Mouse (Mus musculus) kidney, adult 2 months (tissue): ENCODE measurements at regions not wholly inside any gene's neighbourhood (a gene's known extent, or its start where the extent isn't known, plus 50 kb on each side); places are given as distances from the start of the nearest gene placed in this dataset.
A peak's percentile ranks its signal among the peaks of the same experiment; 100 is the strongest.
"Not testable (repeated sequence)": the region's sequence is repeated elsewhere in the genome, so short reads cannot be mapped to it uniquely, and the experiment has no call there.

Source experiments
- DNase-seq: peaks from one replicate; pipeline ENCODE4 v3.0.0; 2021
- H3K27ac ChIP-seq: fragments of 200-500 bp; 2 replicates; pipeline ENCODE4 v1.5.1; 2012; ENCODE audit warnings: low read depth, low read length, control low read depth, inconsistent platforms; ENCODE audit not compliant: insufficient read depth
- H3K27me3 ChIP-seq: fragments of 200-500 bp; replicated peaks from 2 replicates; pipeline ENCODE4 v1.6.1; 2012; ENCODE audit warnings: mild to moderate bottlenecking, moderate library complexity, low read length, inconsistent platforms; ENCODE audit not compliant: control insufficient read depth, insufficient read depth
- H3K36me3 ChIP-seq: fragments of 200-500 bp; 2 replicates; pipeline ENCODE4 v1.6.1; 2012; ENCODE audit warnings: mild to moderate bottlenecking, moderate library complexity, low read length, inconsistent platforms; ENCODE audit not compliant: control insufficient read depth, insufficient read depth
- H3K4me1 ChIP-seq: fragments of 200-500 bp; 2 replicates; pipeline ENCODE4 v1.6.1; 2011; ENCODE audit warnings: low read length; ENCODE audit not compliant: control insufficient read depth, insufficient read depth
- H3K4me3 ChIP-seq: fragments of 200-500 bp; 2 replicates; pipeline ENCODE4 v1.5.1; 2011; ENCODE audit warnings: mild to moderate bottlenecking, low read depth, low read length, control low read depth; ENCODE audit not compliant: insufficient read depth
- CTCF ChIP-seq: fragments of 200-500 bp; conservative IDR thresholded peaks from 2 replicates; pipeline ENCODE4 v1.5.1; 2011; ENCODE audit warnings: low read depth, mild to moderate bottlenecking, control low read depth, low read length, moderate library complexity, mixed read lengths; ENCODE audit not compliant: insufficient read depth, insufficient read length
- POLR2A ChIP-seq: fragments of 200-500 bp; IDR thresholded peaks from one replicate; pipeline ENCODE4 v1.6.1; 2011; ENCODE audit warnings: low read depth, low read length, control low read depth
- WGBS: fragments of 180-500 bp; shearing (Covaris S2); methylation state at CpG from one replicate; pipeline ENCODE4 v1.1.7; 2018; 5-methylcytosine and 5-hydroxymethylcytosine counted together

DNA sequence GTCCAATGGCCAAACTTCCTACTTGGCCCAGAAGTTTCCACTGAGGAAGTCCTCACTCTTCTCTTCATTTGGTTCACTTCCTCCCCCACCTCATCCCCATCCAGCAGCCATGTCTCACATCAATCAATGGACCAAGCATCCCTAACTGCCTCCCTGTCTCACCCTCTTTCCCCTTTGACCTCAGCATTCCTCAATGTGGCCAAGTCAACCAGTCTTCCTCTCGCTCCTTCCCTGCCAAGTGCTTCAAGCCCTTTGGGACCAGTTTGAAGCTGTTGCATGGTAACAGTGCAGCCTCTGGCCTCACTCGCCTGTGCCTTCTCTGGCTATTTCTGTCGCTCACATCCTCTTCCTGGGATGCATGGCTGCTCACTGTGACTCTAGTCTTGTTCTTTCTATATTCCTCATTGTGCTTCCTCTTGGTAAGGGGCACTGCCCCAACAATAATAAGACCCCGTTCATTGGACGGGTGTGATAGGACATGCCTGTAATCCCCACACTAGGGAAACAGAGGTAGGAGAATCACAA, 83.5 kb upstream of the Ifngr1 start:
- H3K4me3 ChIP-seq = no peak overlapping the region
- H3K36me3 ChIP-seq = no peaks in the 10 kb centered on the region
- DNase-seq = no peak
- no peaks in the 10 kb centered on the region for H3K4me1 ChIP-seq
- H3K27me3 ChIP-seq = no peaks in the 10 kb centered on the region
- 64% methylated on average over 5 of the region's 5 CpGs for WGBS
- TF ChIP-seq POLR2A (no peak), CTCF (no peak)
- no peak overlapping the region for H3K27ac ChIP-seq

DNA sequence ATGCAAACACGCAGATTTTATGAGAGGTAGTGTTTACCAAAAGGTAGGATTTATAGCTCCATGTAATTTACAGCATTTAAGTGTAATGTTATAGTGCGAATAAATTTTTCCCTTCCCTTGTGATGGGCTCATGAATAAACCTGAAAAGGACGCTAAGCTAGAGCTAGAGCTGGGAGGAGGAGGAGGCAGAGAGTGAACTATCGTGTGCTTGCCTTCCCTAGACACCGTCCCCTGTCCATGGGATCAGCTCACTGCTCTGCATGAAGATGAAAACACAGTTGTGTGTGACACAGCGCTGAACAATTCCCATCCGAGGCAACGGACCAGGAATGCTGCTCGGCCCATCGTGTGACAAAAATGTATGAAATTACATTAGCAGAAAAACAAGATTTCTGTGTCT, 81.7 kb upstream of the Ifngr1 start:
- no peaks in the 10 kb centered on the region for H3K27me3 ChIP-seq
- no peak overlapping the region for H3K4me3 ChIP-seq
- TF ChIP-seq CTCF = no peak
- TF ChIP-seq POLR2A = no peak
- H3K4me1 ChIP-seq = no peaks in the 10 kb centered on the region
- no peak overlapping the region for H3K27ac ChIP-seq
- no peak for DNase-seq
- no peaks in the 10 kb centered on the region for H3K36me3 ChIP-seq
- WGBS = 64% methylated on average over 10 of the region's 10 CpGs

DNA sequence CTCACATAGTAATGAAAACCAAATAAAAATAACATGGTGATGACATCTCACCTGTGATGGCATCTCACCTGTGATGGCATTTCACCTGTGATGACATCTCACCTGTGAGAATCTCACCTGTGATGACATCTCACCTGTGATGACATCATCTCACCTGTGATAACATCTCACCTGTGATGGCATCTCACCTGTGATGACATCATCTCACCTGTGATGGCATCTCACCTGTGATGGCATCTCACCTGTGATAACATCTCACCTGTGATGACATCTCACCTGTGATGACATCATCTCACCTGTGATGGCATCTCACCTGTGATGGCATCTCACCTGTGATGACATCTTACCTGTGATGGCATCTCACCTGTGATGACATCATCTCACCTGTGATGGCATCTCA, 77.4 kb upstream of the Ifngr1 start:
- H3K36me3 ChIP-seq, H3K4me3 ChIP-seq, H3K4me1 ChIP-seq, H3K27me3 ChIP-seq, H3K27ac ChIP-seq, DNase-seq: not testable (repeated sequence)

DNA sequence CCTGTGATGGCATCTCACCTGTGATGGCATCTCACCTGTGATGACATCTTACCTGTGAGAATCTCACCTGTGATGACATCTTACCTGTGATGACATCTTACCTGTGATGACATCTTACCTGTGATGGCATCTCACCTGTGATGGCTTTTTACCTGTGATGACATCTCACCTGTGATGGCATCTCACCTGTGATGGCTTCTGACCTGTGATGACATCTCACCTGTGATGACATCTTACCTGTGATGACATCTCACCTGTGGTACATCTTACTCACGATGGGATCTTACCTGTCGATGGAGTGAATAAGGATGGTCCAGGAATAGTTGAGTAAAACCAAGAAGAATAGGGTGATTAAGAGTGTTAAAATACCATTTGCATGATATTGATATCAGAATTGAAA, 76.9 kb upstream of the Ifngr1 start:
- Histone ChIP-seq H3K27ac (no peak overlapping the region), H3K4me3 (no peak overlapping the region), H3K27me3 (no peaks in the 10 kb centered on the region), H3K4me1 (no peaks in the 10 kb centered on the region), H3K36me3 (no peaks in the 10 kb centered on the region)
- WGBS = 96% methylated on average over 2 of the region's 2 CpGs
- DNase-seq = no peak
- TF ChIP-seq CTCF = no peak
- no peak for TF ChIP-seq POLR2A

DNA sequence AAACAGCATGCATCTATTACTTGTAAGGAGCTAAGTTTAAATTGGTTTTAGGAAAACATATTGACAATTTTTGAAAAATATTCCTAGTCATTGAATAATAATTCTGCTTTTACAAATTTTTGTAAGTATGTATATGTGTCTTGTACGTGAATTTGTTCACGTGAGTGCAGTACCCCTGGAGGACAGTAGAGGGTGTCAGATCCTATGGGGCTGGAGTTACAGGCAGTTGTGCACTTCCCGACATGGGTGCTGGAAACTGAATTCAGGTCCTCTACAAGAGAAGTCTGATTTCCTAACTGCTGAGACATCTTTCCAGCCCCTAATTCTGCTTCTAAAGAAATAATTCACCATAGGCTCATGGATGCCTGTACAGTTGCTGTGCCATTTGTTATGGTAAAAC, 75.7 kb upstream of the Ifngr1 start:
- no peak for DNase-seq
- Histone ChIP-seq H3K27ac (no peak overlapping the region), H3K4me1 (no peaks in the 10 kb centered on the region), H3K4me3 (no peak overlapping the region), H3K36me3 (no peaks in the 10 kb centered on the region), H3K27me3 (no peaks in the 10 kb centered on the region)
- TF ChIP-seq CTCF (no peak), POLR2A (no peak)
- 95% methylated on average over 3 of the region's 3 CpGs for WGBS

DNA sequence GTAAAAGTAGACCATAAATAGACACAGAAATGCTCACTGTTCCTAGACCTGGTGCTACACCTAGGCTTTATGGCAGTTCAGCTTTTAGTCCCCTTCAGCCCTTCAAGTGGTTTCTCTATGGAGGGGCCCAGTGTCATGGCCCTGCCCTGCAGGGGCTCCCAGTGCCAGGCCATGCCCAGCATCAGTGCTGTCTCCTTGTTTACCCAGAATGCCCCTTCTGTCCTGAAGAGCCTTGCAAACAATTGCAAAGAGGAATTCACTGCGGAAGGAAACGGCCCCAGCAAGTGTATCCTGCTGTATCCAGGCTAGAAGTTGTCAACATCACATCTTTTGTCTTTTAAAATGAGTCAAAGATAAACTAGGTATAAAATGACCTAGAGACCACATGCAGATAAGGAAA, 74.7 kb upstream of the Ifngr1 start:
- Histone ChIP-seq H3K27me3 (no peaks in the 10 kb centered on the region), H3K4me1 (no peaks in the 10 kb centered on the region), H3K4me3 (no peak overlapping the region), H3K27ac (no peak overlapping the region), H3K36me3 (no peaks in the 10 kb centered on the region)
- DNase-seq = no peak
- WGBS = 60% methylated on average over 2 of the region's 2 CpGs
- no peak for TF ChIP-seq POLR2A
- TF ChIP-seq CTCF = no peak

DNA sequence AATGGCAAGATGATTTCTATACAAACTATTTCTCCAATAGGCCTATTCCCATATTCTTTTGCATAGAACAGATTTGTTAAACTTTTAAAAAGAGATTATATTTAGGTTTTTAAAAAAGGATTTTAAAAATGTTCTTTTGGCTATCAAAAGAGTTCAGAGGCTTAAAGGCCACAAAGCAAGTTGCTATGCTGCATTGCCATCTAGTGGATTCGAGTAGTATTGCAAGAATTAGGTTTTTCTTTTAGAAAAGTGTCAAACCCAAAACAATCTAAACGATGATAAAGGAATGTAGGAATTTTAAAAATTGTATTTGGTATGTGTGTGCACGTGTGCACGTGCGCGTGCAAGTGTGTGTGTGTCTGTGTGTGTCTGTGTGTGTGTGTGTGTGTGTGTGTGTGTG, 73.0 kb upstream of the Ifngr1 start:
- peak; percentile 39 for DNase-seq
- H3K4me1 ChIP-seq = no peaks in the 10 kb centered on the region
- no peaks in the 10 kb centered on the region for H3K27me3 ChIP-seq
- 2% methylated on average over 6 of the region's 6 CpGs for WGBS
- no peak overlapping the region for H3K27ac ChIP-seq
- 0 out of 2 replicates have a peak, but pooled peaks have one; percentile 7 for TF ChIP-seq CTCF
- TF ChIP-seq POLR2A = no peak
- H3K36me3 ChIP-seq = no peaks in the 10 kb centered on the region
- H3K4me3 ChIP-seq = no peak overlapping the region

DNA sequence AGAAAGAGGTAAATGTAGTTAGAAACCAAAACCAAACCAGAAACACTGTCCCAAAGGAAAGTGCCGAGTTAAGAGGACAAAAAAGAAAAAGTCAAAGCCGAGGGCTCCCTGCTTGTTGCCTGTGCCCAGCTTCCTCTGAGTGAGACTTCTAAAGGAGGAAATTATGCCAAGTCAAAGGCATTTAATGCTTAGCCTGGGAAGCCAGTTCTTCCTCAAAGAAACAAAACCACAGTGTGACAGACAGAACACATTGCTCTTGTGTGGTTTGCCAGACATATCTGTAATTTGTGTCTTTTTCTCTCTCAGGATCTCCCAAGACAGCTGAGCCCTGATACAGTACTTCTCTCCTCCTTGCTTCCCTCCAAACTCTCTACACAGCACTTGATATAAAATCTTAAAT, 69.6 kb upstream of the Ifngr1 start:
- WGBS = 36% methylated on average over 2 of the region's 2 CpGs
- no peaks in the 10 kb centered on the region for H3K36me3 ChIP-seq

More for the DNA sequence above, 69.6 kb upstream of the Ifngr1 start:
- TF ChIP-seq CTCF (no peak), POLR2A (no peak)
- DNase-seq = no peak
- Histone ChIP-seq H3K4me1 (no peaks in the 10 kb centered on the region; the same call in 1 of the 2 replicates), H3K27ac (no peak overlapping the region), H3K4me3 (no peak overlapping the region), H3K27me3 (no peaks in the 10 kb centered on the region)
